ENCODE assay signal across 13 mouse cellular contexts in genomic region chr10:60792365-60792764, GRCm38 (mm10). TPM values are rescaled to one million over a fixed set of nuclear protein-coding genes. Genes with fewer than 3 reads are reported as not detected.
DNase-seq lines count a peak whose midpoint lies in the region; ATAC-seq and TF ChIP-seq lines count a peak whose summit lies in the region.
"Had no signal": no experiment of that assay in that cellular context is flagged by ENCODE, and none has a peak within 500 bp of the region (broad histone marks: within the 10 kb centered on the region; RNA-seq: fewer than 3 reads in every experiment).

No protein-coding gene starts in this region.

- peak overlapping the region; percentile 93 for H3K27ac ChIP-seq in heart, embryonic 12.5 days (ENCODE audit: poor library complexity, severe bottlenecking)
- H3K27ac ChIP-seq in kidney, postnatal 0 days = peak overlapping the region; percentile 25; the same call in 1 of the 2 replicates
- peak overlapping the region; percentile 34; the same call in 1 of the 2 replicates for H3K27ac ChIP-seq in stomach, embryonic 16.5 days (ENCODE audit: low read length)
- no peak overlapping the region for H3K27ac ChIP-seq in stomach, postnatal 0 days (replicated peaks)
- H3K27ac ChIP-seq: liver, embryonic 12.5 days; stomach, embryonic 15.5 days had no signal

- no peak for DNase-seq in heart, postnatal 4 days
- peak; percentile 67 for DNase-seq in kidney, postnatal 0 days (ENCODE audit: low spot score)
- DNase-seq in kidney, postnatal 10 days = no peak
- no peak for DNase-seq in stomach, postnatal 0 days (ENCODE audit: low spot score)
- no peak for DNase-seq in ovary, postnatal 14 days (ENCODE audit: low spot score)
- DNase-seq: right cerebral cortex, postnatal 4 days; thymus, postnatal 36 days had no signal

- TF ChIP-seq EP300 in stomach, postnatal 0 days (optimal IDR thresholded peaks at IDR 0.05) = no peak

- no peak for TF ChIP-seq CTCF in kidney, postnatal 0 days (IDR thresholded peaks at IDR 0.05; ENCODE audit: low read depth)
- TF ChIP-seq CTCF in stomach, postnatal 0 days (IDR thresholded peaks at IDR 0.05; ENCODE audit: low read depth) = no peak

- H3K36me3 ChIP-seq in heart, embryonic 12.5 days = peaks cover 5% of the 10 kb centered on the region
- no peaks in the 10 kb centered on the region for H3K36me3 ChIP-seq in kidney, postnatal 0 days (ENCODE audit: insufficient read depth, low read length)
- no peaks in the 10 kb centered on the region for H3K36me3 ChIP-seq in stomach, embryonic 16.5 days (ENCODE audit: control insufficient read depth, insufficient read depth, low read length)
- H3K36me3 ChIP-seq in stomach, postnatal 0 days (ENCODE audit: control insufficient read depth, insufficient read depth, low read length) = no peaks in the 10 kb centered on the region
- H3K36me3 ChIP-seq: liver, embryonic 12.5 days; stomach, embryonic 15.5 days had no signal

- H3K4me3 ChIP-seq in heart, embryonic 12.5 days = 0 out of 2 replicates have a peak overlapping the region, but pooled peaks have one; percentile 1
- no peak overlapping the region for H3K4me3 ChIP-seq in kidney, postnatal 0 days (replicated peaks; ENCODE audit: low read depth, low read length)
- H3K4me3 ChIP-seq in stomach, embryonic 16.5 days (replicated peaks; ENCODE audit: low read length) = no peak overlapping the region
- no peak overlapping the region for H3K4me3 ChIP-seq in stomach, postnatal 0 days (ENCODE audit: low read depth, low read length)
- H3K4me3 ChIP-seq: liver, embryonic 12.5 days; myocyte; stomach, embryonic 15.5 days had no signal

- no peak for ATAC-seq in heart, embryonic 12.5 days (ENCODE audit: insufficient number of reproducible peaks, low FRiP score)
- ATAC-seq in kidney, postnatal 0 days (replicated peaks; ENCODE audit: low FRiP score, low read depth) = peak; percentile 31
- ATAC-seq in stomach, embryonic 16.5 days (ENCODE audit: insufficient read depth, low FRiP score) = no peak
- no peak for ATAC-seq in stomach, postnatal 0 days (ENCODE audit: low FRiP score, low TSS enrichment)
- ATAC-seq: liver, embryonic 12.5 days had no signal

- no peaks in the 10 kb centered on the region for H3K9me3 ChIP-seq in heart, embryonic 12.5 days (replicated peaks)
- no peaks in the 10 kb centered on the region for H3K9me3 ChIP-seq in kidney, postnatal 0 days (replicated peaks; ENCODE audit: low read length)
- no peaks in the 10 kb centered on the region for H3K9me3 ChIP-seq in stomach, embryonic 16.5 days (replicated peaks; ENCODE audit: control insufficient read depth, low read length)
- no peaks in the 10 kb centered on the region for H3K9me3 ChIP-seq in stomach, postnatal 0 days (ENCODE audit: control insufficient read depth, low read length)
- H3K9me3 ChIP-seq: liver, embryonic 12.5 days; stomach, embryonic 15.5 days had no signal

- WGBS in heart, embryonic 12.5 days = 47% methylated on average over 10 of the region's 10 CpGs
- WGBS in kidney, postnatal 0 days = 21% methylated on average over 10 of the region's 10 CpGs
- 29% methylated on average over 10 of the region's 10 CpGs for WGBS in stomach, embryonic 16.5 days
- WGBS in stomach, postnatal 0 days = 29% methylated on average over 10 of the region's 10 CpGs

- H3K4me1 ChIP-seq in heart, embryonic 12.5 days (replicated peaks) = peaks cover 72% of the 10 kb centered on the region
- H3K4me1 ChIP-seq in kidney, postnatal 0 days (replicated peaks; ENCODE audit: insufficient read depth, low read length) = peaks cover 19% of the 10 kb centered on the region
- H3K4me1 ChIP-seq in stomach, embryonic 16.5 days (ENCODE audit: control insufficient read depth, insufficient read depth, low read length) = peaks cover 8% of the 10 kb centered on the region
- H3K4me1 ChIP-seq in stomach, postnatal 0 days (replicated peaks; ENCODE audit: control insufficient read depth, insufficient read depth) = peaks cover 5% of the 10 kb centered on the region

- H3K27me3 ChIP-seq in heart, embryonic 12.5 days (replicated peaks) = no peaks in the 10 kb centered on the region
- no peaks in the 10 kb centered on the region for H3K27me3 ChIP-seq in kidney, postnatal 0 days (ENCODE audit: insufficient read depth, low read length)
- no peaks in the 10 kb centered on the region for H3K27me3 ChIP-seq in stomach, embryonic 16.5 days (ENCODE audit: control insufficient read depth, insufficient read depth, low read length)
- H3K27me3 ChIP-seq in stomach, postnatal 0 days (ENCODE audit: control insufficient read depth, insufficient read depth, low read length) = no peaks in the 10 kb centered on the region
- H3K27me3 ChIP-seq: liver, embryonic 12.5 days; stomach, embryonic 15.5 days had no signal

- peak overlapping the region; percentile 59 for H3K9ac ChIP-seq in heart, embryonic 12.5 days
- H3K9ac ChIP-seq in kidney, postnatal 0 days (ENCODE audit: low read depth, low read length) = no peak overlapping the region
- 0 out of 2 replicates have a peak overlapping the region, but pooled peaks have one; percentile 29 for H3K9ac ChIP-seq in stomach, embryonic 16.5 days (ENCODE audit: low read length)
- no peak overlapping the region for H3K9ac ChIP-seq in stomach, postnatal 0 days (ENCODE audit: low read length)
- H3K9ac ChIP-seq: liver, embryonic 12.5 days; stomach, embryonic 15.5 days had no signal

- H3K4me2 ChIP-seq in heart, embryonic 12.5 days = peak overlapping the region; percentile 38
- no peak overlapping the region for H3K4me2 ChIP-seq in kidney, postnatal 0 days (ENCODE audit: low read length)
- H3K4me2 ChIP-seq in stomach, embryonic 16.5 days (ENCODE audit: low read depth, low read length) = no peak overlapping the region
- no peak overlapping the region for H3K4me2 ChIP-seq in stomach, postnatal 0 days (replicated peaks; ENCODE audit: low read depth)
- H3K4me2 ChIP-seq: liver, embryonic 12.5 days; stomach, embryonic 15.5 days had no signal

RNA-seq across cellular contexts. Expression of gene Unc5b, which starts 39.0 kb away (rescaled TPM):
- 18.4 and 18.7 TPM in 2 replicates for polyA plus RNA-seq in heart, embryonic 12.5 days (2016; fragmentation: Nextera tagmentation; extraction: Ambion mirVana)
- 10 to 100 TPM; 42.1 to 43.3 TPM for total RNA-seq in heart, postnatal 4 days (2021)
- polyA plus RNA-seq in kidney, postnatal 0 days (2015; fragmentation: Nextera tagmentation; extraction: Ambion mirVana) = 7.8 TPM in 2 replicates
- polyA plus RNA-seq in stomach, embryonic 16.5 days (2015; fragmentation: Nextera tagmentation; extraction: Ambion mirVana) = 3.7 and 4.0 TPM in 2 replicates
- 3.8 and 4.1 TPM in 2 replicates for polyA plus RNA-seq in stomach, postnatal 0 days (2015; fragmentation: Nextera tagmentation; extraction: Ambion mirVana)
- total RNA-seq: megakaryocyte-erythroid progenitor cell, adult 5-6 weeks had no signal

RNA-seq across cellular contexts. Expression of gene Slc29a3, which starts 39.8 kb away (rescaled TPM):
- polyA plus RNA-seq in heart, embryonic 12.5 days (2016; fragmentation: Nextera tagmentation; extraction: Ambion mirVana) = 5.6 and 6.8 TPM in 2 replicates
- 1 to 10 TPM; 6.9 to 8.2 TPM for total RNA-seq in heart, postnatal 4 days (2021)
- polyA plus RNA-seq in kidney, postnatal 0 days (2015; fragmentation: Nextera tagmentation; extraction: Ambion mirVana) = 17.8 and 19.6 TPM in 2 replicates
- polyA plus RNA-seq in stomach, embryonic 16.5 days (2015; fragmentation: Nextera tagmentation; extraction: Ambion mirVana) = 6.9 and 9.6 TPM in 2 replicates
- polyA plus RNA-seq in stomach, postnatal 0 days (2015; fragmentation: Nextera tagmentation; extraction: Ambion mirVana) = 3.4 and 5.8 TPM in 2 replicates

Comparison
In these comparisons a context has a peak if more than half of its experiments do, and no peak if none do; other contexts are left out.
1. H3K9ac ChIP-seq: peak in heart, embryonic 12.5 days (single experiment) and stomach, embryonic 16.5 days (single experiment); none in kidney, postnatal 0 days (single experiment) and stomach, postnatal 0 days (single experiment).